Mouse (Mus musculus): ENCODE data around the gene Abhd4. TPM values are rescaled to one million over a fixed set of nuclear protein-coding genes. Genes with fewer than 3 reads are reported as not detected.

Abhd4 gene
- polyA plus RNA-seq, 1 experiment from 2014 or later, result 27.6 TPM

DNA sequence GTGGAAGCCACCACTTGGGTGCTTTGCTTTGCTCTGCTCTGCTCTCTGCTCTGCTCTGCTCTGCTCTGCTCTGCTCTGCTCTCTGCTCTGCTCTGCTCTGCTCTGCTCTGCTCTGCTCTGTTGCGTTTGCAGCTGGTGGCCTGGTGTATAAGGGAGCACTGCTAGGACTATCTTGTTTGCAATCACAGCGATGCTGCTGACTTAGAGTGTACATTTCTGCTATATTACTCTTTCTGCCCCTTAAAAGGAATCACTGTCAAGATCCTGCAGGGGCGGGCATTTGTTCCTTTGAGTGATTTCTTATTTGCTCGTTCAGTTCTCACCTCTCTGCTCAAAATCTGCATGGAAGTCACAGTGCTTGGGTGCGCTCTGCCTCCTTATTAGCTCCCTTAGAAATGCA lies 44.1 kb upstream of the Abhd4 start:
- Histone ChIP-seq H3K9ac (ENCODE audit: low read depth, low read length) (no peak overlapping the region), H3K4me3 (ENCODE audit: low read depth, low read length) (no peak overlapping the region), H3K27me3 (replicated peaks; ENCODE audit: control insufficient read depth, insufficient read depth, low read length) (peaks cover 3% of the 10 kb centered on the region; the same call in 1 of the 2 replicates), H3K9me3 (ENCODE audit: control insufficient read depth, low read length) (no peaks in the 10 kb centered on the region), H3K4me1 (replicated peaks; ENCODE audit: control insufficient read depth, insufficient read depth, low read length) (peaks cover 5% of the 10 kb centered on the region; the same call in 1 of the 2 replicates), H3K4me2 (no peak overlapping the region), H3K27ac (ENCODE audit: low read depth, low read length) (no peak overlapping the region), H3K36me3 (ENCODE audit: control insufficient read depth, insufficient read depth, low read length) (no peaks in the 10 kb centered on the region)
- DNase-seq (ENCODE audit: low spot score), result no peak
- ATAC-seq (replicated peaks; ENCODE audit: low FRiP score), result no peak
- 82% methylated on average over 5 of the region's 5 CpGs for WGBS

DNA sequence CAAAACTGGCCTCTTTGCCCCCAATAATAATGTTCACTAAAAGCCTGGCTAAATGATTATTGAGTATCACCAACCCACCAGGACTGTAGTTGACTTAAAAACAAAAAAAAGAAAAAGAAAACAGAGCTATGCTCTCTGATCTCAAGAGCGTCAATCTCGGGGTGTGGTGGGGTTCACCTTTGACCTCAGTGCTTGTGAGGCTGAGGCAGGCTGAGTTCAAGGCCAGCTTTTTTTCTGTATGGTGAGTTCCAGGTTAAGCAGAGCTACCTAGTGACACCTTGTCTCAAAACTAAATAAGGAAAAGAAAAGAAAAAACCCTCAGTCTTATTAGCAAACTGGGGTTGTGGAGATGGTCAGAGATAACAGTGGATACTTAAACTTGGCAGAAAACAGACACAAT lies 43.6 kb upstream of the Abhd4 start:
- H3K9me3 ChIP-seq (ENCODE audit: control insufficient read depth, low read length), result no peaks in the 10 kb centered on the region
- no peak overlapping the region for H3K27ac ChIP-seq (ENCODE audit: low read depth, low read length)
- peaks cover 3% of the 10 kb centered on the region; the same call in 1 of the 2 replicates for H3K27me3 ChIP-seq (replicated peaks; ENCODE audit: control insufficient read depth, insufficient read depth, low read length)
- no peak for DNase-seq (ENCODE audit: low spot score)
- H3K4me1 ChIP-seq (replicated peaks; ENCODE audit: control insufficient read depth, insufficient read depth, low read length), result peaks cover 5% of the 10 kb centered on the region; the same call in 1 of the 2 replicates
- no peak for ATAC-seq (replicated peaks; ENCODE audit: low FRiP score)
- H3K4me2 ChIP-seq, result no peak overlapping the region
- no peaks in the 10 kb centered on the region for H3K36me3 ChIP-seq (ENCODE audit: control insufficient read depth, insufficient read depth, low read length)
- no peak overlapping the region for H3K4me3 ChIP-seq (ENCODE audit: low read depth, low read length)
- H3K9ac ChIP-seq (ENCODE audit: low read depth, low read length), result no peak overlapping the region
- 81% methylated on average over 2 of the region's 2 CpGs for WGBS

DNA sequence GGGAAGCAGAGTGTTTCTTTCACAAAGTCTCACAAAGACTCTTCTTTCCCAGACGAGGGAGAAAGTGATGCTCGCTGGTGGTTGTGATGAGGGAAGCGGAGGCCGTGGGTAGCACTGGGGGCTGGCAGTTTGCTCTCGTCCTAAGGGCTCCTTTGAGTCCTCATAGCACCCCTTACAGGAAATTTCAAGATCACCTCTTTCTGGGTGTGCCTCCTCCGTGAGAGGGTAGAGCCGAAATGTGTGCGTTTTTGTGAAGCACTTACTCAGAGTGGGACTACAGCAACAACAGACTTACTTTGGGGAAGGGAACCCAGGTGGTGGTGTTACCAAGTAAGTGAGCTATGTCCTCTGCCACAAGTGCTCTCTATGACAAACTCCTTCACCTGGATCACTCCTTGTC lies 42.8 kb upstream of the Abhd4 start:
- peaks cover 5% of the 10 kb centered on the region; the same call in 1 of the 2 replicates for H3K4me1 ChIP-seq (replicated peaks; ENCODE audit: control insufficient read depth, insufficient read depth, low read length)
- WGBS, result 84% methylated on average over 8 of the region's 8 CpGs
- H3K9ac ChIP-seq (ENCODE audit: low read depth, low read length), result no peak overlapping the region
- no peak overlapping the region for H3K4me3 ChIP-seq (ENCODE audit: low read depth, low read length)
- peaks cover 3% of the 10 kb centered on the region; the same call in 1 of the 2 replicates for H3K27me3 ChIP-seq (replicated peaks; ENCODE audit: control insufficient read depth, insufficient read depth, low read length)
- no peak overlapping the region for H3K27ac ChIP-seq (ENCODE audit: low read depth, low read length)
- H3K4me2 ChIP-seq, result no peak overlapping the region
- no peaks in the 10 kb centered on the region for H3K9me3 ChIP-seq (ENCODE audit: control insufficient read depth, low read length)
- DNase-seq (ENCODE audit: low spot score) (no peak), ATAC-seq (replicated peaks; ENCODE audit: low FRiP score) (no peak)
- H3K36me3 ChIP-seq (ENCODE audit: control insufficient read depth, insufficient read depth, low read length), result no peaks in the 10 kb centered on the region

DNA sequence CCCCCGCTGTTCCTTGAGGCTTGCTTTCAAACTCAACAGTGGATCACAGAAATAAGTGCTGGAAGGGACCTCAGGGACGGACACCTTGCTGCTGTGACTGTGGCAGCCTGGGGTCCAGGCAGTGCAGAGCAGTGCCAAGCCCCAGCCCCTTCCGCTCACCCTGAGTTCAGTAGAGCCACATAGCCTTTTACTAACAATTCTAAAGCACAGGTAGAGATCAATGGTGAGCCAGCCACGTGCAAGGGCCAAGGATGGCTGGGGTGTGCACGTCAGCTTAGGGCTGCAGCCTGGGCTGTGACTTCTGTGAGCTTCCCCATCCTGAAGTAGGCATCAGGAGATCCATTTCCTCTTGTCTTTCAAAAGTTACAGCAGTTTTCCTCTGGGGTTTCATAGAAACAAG lies 42.2 kb upstream of the Abhd4 start:
- Histone ChIP-seq H3K36me3 (ENCODE audit: control insufficient read depth, insufficient read depth, low read length) (no peaks in the 10 kb centered on the region), H3K4me3 (ENCODE audit: low read depth, low read length) (no peak overlapping the region), H3K4me2 (no peak overlapping the region), H3K4me1 (replicated peaks; ENCODE audit: control insufficient read depth, insufficient read depth, low read length) (peaks cover 5% of the 10 kb centered on the region; the same call in 1 of the 2 replicates), H3K27me3 (replicated peaks; ENCODE audit: control insufficient read depth, insufficient read depth, low read length) (peaks cover 3% of the 10 kb centered on the region; the same call in 1 of the 2 replicates), H3K9ac (ENCODE audit: low read depth, low read length) (no peak overlapping the region), H3K9me3 (ENCODE audit: control insufficient read depth, low read length) (no peaks in the 10 kb centered on the region), H3K27ac (ENCODE audit: low read depth, low read length) (no peak overlapping the region)
- DNase-seq (ENCODE audit: low spot score) (no peak), ATAC-seq (replicated peaks; ENCODE audit: low FRiP score) (no peak)
- WGBS, result 79% methylated on average over 5 of the region's 5 CpGs

DNA sequence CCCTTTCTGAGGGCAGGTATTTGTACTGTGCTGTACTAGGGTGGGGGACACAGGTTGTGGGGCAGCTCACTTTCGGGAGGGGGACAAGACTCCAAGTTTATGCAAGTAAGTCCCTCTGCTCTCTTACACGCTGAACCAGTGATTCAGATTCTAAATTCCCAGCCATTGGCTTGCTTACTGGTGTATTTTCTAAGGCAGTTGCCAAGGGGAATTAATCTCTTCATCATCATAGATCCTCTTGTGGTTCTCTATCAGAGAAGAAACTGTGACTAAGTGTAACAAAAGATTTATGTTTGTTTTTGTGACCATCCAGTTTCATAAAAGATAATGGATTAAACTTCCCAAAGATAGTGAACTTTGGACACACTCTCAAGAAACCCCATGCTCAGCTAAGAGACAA lies 40.3 kb upstream of the Abhd4 start:
- Histone ChIP-seq H3K36me3 (ENCODE audit: control insufficient read depth, insufficient read depth, low read length) (no peaks in the 10 kb centered on the region), H3K4me3 (ENCODE audit: low read depth, low read length) (no peak overlapping the region), H3K9ac (ENCODE audit: low read depth, low read length) (no peak overlapping the region), H3K4me2 (no peak overlapping the region), H3K27me3 (replicated peaks; ENCODE audit: control insufficient read depth, insufficient read depth, low read length) (peaks cover 3% of the 10 kb centered on the region; the same call in 1 of the 2 replicates), H3K27ac (ENCODE audit: low read depth, low read length) (no peak overlapping the region), H3K4me1 (replicated peaks; ENCODE audit: control insufficient read depth, insufficient read depth, low read length) (no peaks in the 10 kb centered on the region), H3K9me3 (ENCODE audit: control insufficient read depth, low read length) (no peaks in the 10 kb centered on the region)
- no peak for ATAC-seq (replicated peaks; ENCODE audit: low FRiP score)
- no peak for DNase-seq (ENCODE audit: low spot score)
- 67% methylated on average over 2 of the region's 2 CpGs for WGBS

DNA sequence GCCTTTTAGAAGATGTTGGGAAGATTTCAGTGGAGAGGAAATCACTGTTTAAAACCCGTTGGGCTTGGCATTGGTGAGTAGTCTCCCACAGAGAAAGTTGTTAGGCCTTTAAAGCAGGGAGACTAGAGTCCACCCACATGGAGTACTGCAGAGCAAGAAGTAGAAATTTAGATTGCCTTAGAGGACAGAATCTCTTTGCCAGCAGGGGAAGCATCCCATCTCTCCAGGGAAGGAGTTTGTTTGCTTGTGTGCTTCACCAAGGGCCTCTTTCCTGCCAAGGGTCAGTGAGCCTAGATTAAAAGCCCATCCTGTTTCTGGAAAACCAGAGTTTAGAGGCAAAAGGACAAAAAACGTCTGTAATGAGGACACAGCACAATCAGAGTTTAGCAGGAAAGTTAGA lies 39.5 kb upstream of the Abhd4 start:
- no peak overlapping the region for H3K9ac ChIP-seq (ENCODE audit: low read depth, low read length)
- DNase-seq (ENCODE audit: low spot score), result no peak
- H3K4me3 ChIP-seq (ENCODE audit: low read depth, low read length), result no peak overlapping the region
- no peaks in the 10 kb centered on the region for H3K9me3 ChIP-seq (ENCODE audit: control insufficient read depth, low read length)
- H3K27me3 ChIP-seq (replicated peaks; ENCODE audit: control insufficient read depth, insufficient read depth, low read length), result peaks cover 3% of the 10 kb centered on the region; the same call in 1 of the 2 replicates
- ATAC-seq (replicated peaks; ENCODE audit: low FRiP score), result no peak
- H3K36me3 ChIP-seq (ENCODE audit: control insufficient read depth, insufficient read depth, low read length), result no peaks in the 10 kb centered on the region
- H3K27ac ChIP-seq (ENCODE audit: low read depth, low read length), result no peak overlapping the region
- no peaks in the 10 kb centered on the region for H3K4me1 ChIP-seq (replicated peaks; ENCODE audit: control insufficient read depth, insufficient read depth, low read length)
- no peak overlapping the region for H3K4me2 ChIP-seq
- WGBS, result 36% methylated on average over 2 of the region's 2 CpGs

DNA sequence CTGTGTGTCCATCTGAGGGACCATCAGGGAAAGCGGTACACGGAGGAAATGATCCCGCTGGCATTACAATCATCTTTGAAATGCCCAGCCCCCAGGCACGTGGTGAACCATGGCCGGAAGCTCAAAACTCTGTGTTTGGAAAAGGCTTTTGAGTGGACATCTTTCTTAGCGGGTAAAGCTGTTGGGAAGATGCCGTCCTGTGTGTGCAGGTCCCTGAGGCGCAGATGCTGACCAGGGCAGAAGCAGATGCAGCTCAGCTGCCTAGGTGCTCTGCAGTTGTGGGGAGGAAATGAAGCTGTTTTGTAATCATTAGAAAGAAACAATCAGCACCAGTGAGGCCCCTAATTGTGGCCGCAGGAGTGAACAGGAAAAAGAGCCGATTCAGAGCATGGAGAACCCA lies 39.1 kb upstream of the Abhd4 start:
- Histone ChIP-seq H3K27me3 (replicated peaks; ENCODE audit: control insufficient read depth, insufficient read depth, low read length) (peaks cover 3% of the 10 kb centered on the region; the same call in 1 of the 2 replicates), H3K27ac (ENCODE audit: low read depth, low read length) (no peak overlapping the region), H3K4me3 (ENCODE audit: low read depth, low read length) (no peak overlapping the region), H3K4me2 (no peak overlapping the region), H3K36me3 (ENCODE audit: control insufficient read depth, insufficient read depth, low read length) (no peaks in the 10 kb centered on the region), H3K4me1 (replicated peaks; ENCODE audit: control insufficient read depth, insufficient read depth, low read length) (no peaks in the 10 kb centered on the region), H3K9me3 (ENCODE audit: control insufficient read depth, low read length) (no peaks in the 10 kb centered on the region), H3K9ac (ENCODE audit: low read depth, low read length) (no peak overlapping the region)
- 63% methylated on average over 10 of the region's 10 CpGs for WGBS
- DNase-seq (ENCODE audit: low spot score) (no peak), ATAC-seq (replicated peaks; ENCODE audit: low FRiP score) (no peak)

DNA sequence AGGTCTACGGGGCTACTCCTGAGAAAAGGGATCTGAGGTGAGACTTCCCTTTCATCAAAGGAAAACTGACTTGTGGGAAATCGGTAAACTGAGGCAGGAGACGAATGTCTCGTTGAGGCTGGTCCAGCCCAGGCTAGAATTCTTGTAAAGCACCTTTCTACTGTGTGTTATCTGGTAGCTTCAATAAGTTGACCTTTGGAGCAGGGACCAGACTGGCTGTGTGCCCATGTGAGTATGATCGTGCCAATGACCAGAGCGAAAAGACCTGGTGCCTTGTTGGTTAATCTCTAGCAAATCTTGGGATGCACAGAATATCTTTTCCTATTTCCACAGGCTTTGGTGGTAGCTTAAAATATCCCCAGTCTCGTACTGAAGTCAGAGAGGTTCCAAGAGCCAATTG lies 37.9 kb upstream of the Abhd4 start:
- H3K27ac ChIP-seq (ENCODE audit: low read depth, low read length), result no peak overlapping the region
- H3K4me2 ChIP-seq, result no peak overlapping the region
- H3K9me3 ChIP-seq (ENCODE audit: control insufficient read depth, low read length), result no peaks in the 10 kb centered on the region
- 82% methylated on average over 7 of the region's 7 CpGs for WGBS
- H3K4me3 ChIP-seq (ENCODE audit: low read depth, low read length), result no peak overlapping the region
- no peak for DNase-seq (ENCODE audit: low spot score)
- ATAC-seq (replicated peaks; ENCODE audit: low FRiP score), result no peak
- H3K4me1 ChIP-seq (replicated peaks; ENCODE audit: control insufficient read depth, insufficient read depth, low read length), result peaks cover 7% of the 10 kb centered on the region
- peaks cover 3% of the 10 kb centered on the region; the same call in 1 of the 2 replicates for H3K27me3 ChIP-seq (replicated peaks; ENCODE audit: control insufficient read depth, insufficient read depth, low read length)
- no peak overlapping the region for H3K9ac ChIP-seq (ENCODE audit: low read depth, low read length)
- H3K36me3 ChIP-seq (ENCODE audit: control insufficient read depth, insufficient read depth, low read length), result no peaks in the 10 kb centered on the region

DNA sequence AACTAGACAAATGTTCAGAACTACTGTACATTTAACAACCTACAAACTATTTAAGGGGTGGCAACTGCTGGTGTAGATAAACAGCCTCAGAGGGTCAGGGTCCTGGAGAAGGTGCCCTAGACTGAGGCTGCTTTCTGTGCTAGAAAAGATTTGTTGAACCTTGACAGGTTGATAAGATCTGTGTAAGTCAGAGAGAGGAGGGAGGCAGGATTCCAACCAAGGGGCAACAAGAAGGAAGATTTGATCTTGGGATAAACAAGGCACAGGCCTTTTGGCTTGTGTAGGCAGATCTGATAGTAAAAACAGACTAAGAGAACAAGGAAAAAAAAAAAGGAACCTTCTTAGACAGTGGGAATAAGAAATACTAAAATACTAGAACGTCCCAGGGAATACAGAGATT lies 35.8 kb upstream of the Abhd4 start:
- H3K27ac ChIP-seq (ENCODE audit: low read depth, low read length), result no peak overlapping the region
- no peak overlapping the region for H3K9ac ChIP-seq (ENCODE audit: low read depth, low read length)
- H3K4me1 ChIP-seq (replicated peaks; ENCODE audit: control insufficient read depth, insufficient read depth, low read length), result peaks cover 12% of the 10 kb centered on the region
- H3K9me3 ChIP-seq (ENCODE audit: control insufficient read depth, low read length), result no peaks in the 10 kb centered on the region
- ATAC-seq (replicated peaks; ENCODE audit: low FRiP score), result no peak
- H3K27me3 ChIP-seq (replicated peaks; ENCODE audit: control insufficient read depth, insufficient read depth, low read length), result no peaks in the 10 kb centered on the region
- WGBS, result 52% methylated on average over 1 of the region's 1 CpGs
- H3K36me3 ChIP-seq (ENCODE audit: control insufficient read depth, insufficient read depth, low read length), result no peaks in the 10 kb centered on the region
- no peak overlapping the region for H3K4me3 ChIP-seq (ENCODE audit: low read depth, low read length)
- no peak overlapping the region for H3K4me2 ChIP-seq
- no peak for DNase-seq (ENCODE audit: low spot score)

Measured in liver, embryonic 11.5 days (tissue).